Mouse (Mus musculus): Measurements from ENCODE around the gene Sp3.

- TF ChIP-seq POLR2A (IDR thresholded peaks at IDR 0.05; ENCODE audit: extremely low read depth, insufficient read depth, low read length) (no peak), CTCF (IDR thresholded peaks at IDR 0.05; ENCODE audit: extremely low read depth, insufficient read depth, low read length) (no peak)
Measured at GRCm38 (mm10) chr2:72983211-72983610, 3.0 kb upstream of the Sp3 start.

Measured in cortical plate, adult 2 months (tissue).